Mouse (Mus musculus) MEL (cell line): ENCODE measurements around the gene Amh.

ENCODE experiments used
- CTCF ChIP-seq, 3 experiments: IDR thresholded peaks in 2 of 3; conservative IDR thresholded peaks in 1 of 3; 2 replicates each; pipeline ENCODE4 v1.5.1; 2011 to 2012; ENCODE audit warnings: low read length in 3 of 3, low read depth in 2 of 3, mild to moderate bottlenecking in 2 of 3, improper control_type of control experiment in 1 of 3, inconsistent platforms in 1 of 3, mixed read lengths in 1 of 3, moderate library complexity in 1 of 3; ENCODE audit not compliant: control insufficient read depth in 1 of 3, insufficient read depth in 1 of 3, poor library complexity in 1 of 3, severe bottlenecking in 1 of 3
- HCFC1 ChIP-seq: IDR thresholded peaks from 2 replicates; pipeline ENCODE4 v1.6.1; 2012; ENCODE audit warnings: low read depth, mild to moderate bottlenecking, inconsistent platforms, low read length, improper control_type of control experiment, moderate library complexity
- TBP ChIP-seq: IDR thresholded peaks from 2 replicates; pipeline ENCODE4 v1.8.0; 2011; ENCODE audit warnings: low read depth, low read length, improper control_type of control experiment
- TCF12 ChIP-seq: IDR thresholded peaks from 2 replicates; pipeline ENCODE4 v1.6.1; 2014; ENCODE audit warnings: low read depth, mild to moderate bottlenecking, inconsistent platforms, low read length, improper control_type of control experiment, moderate library complexity

DNA sequence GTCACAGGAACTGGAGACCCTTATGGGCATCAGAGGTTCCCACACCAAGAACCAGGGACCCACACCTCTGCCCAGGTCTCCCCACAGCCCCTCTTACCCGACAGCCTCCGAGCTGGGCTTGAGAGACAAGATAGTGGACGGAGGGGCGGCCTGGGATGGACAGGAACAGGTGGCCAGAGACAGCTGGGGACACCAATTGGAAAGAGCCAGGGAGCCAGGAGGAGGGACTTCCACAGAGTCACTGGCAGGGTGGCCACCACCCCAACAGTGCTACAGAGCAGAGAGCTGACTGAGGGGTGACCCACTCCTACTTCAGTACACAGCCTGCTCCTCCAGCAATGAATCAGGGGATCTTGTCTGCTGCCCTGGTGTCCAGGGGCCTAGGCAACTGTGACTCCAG lies 8.3 kb downstream of the Amh start, which contains the start of gene Jsrp1:
- no peak for TF ChIP-seq HCFC1
- TF ChIP-seq CTCF (IDR thresholded peaks at IDR 0.05 in 2 of 3, conservative IDR thresholded peaks at IDR 0.05 in 1 of 3; ENCODE audit: control insufficient read depth in 1 of 3, insufficient read depth in 1 of 3, low read depth in 2 of 3, low read length in 3 of 3, poor library complexity in 1 of 3, severe bottlenecking in 1 of 3): no peak
- no peak for TF ChIP-seq TCF12
- TF ChIP-seq TBP: no peak
